Mouse (Mus musculus) mouse trophoblast stem cell (cell line): ENCODE results near the gene Atf1.

ENCODE experiments used
- in situ Hi-C, 2 experiments: fragments of 300-500 bp; cut with MseI, MboI; formaldehyde crosslinking; loops; 2 replicates in 1 of 2; 3 replicates in 1 of 2; pipeline ENCODE4 v1.15.1; 2025

Gene Atf1

DNA sequence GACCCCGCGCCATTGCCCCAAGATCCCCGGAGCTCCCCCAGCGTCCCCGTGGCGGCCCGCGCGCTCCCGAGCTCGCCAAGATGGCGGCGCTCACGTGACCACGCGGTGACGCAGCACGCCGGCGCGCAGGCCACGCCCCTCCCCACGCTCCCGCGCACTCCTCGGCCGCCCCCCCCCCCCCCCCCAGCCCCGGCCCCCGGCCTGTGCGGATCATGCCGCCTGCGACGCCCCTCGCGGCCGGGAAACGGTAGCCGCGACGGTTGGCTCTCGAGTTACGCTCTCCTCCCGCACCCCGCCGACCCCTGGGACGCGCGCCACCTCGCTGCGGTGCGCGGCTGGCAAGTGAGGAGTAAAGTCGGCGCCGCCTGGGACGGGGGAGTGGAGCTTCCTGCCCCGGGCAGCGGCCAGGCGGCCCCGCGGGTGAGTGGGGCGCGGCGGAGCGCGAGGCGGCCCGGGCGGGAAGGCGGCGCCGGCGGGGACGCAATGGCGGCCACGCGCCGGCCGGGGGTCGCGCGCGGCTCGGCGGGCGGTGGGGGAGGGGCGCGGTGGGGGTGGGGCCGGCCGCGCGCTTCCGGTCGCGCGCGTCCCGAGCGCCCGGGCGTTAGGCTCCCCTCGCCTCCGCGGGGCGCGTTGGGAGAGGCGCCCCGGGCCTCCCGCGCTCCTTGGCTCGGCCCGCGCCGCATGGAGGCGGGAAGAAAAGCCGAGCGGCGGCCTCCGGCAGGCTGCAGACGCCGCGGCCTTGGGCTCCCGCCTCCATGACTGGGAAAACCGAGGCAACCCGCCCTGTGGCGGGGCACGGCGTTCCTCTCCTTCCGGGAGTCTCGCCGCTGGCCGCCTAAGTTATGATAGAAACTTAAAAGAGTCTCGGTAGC is at the start of gene Atf1:
Gene Atf1, plus strand, starts transcription at position 157 of the 872 bp plus-strand sequence.
- in situ Hi-C loops = no loop called here

DNA sequence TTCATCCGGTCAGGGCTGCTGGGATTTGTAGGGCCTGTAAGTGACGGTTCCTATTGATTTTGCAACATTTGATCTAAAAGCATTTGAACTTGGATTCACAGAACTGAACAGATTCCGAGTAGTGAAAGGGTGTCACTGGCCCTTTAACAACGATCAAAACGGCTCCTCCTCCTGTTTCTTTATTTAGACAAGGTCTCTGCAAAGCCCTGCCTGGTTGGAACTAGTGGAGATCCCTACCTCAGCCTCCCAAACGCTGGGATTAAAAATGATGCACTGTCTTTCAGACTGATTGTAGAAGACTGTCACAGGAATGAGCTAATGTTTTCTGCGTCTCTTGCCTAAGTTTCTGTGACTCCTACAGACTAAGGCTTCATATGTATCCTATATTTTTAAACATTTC is 49.1 kb upstream of the Atf1 start:
- in situ Hi-C loops = no loop called here

DNA sequence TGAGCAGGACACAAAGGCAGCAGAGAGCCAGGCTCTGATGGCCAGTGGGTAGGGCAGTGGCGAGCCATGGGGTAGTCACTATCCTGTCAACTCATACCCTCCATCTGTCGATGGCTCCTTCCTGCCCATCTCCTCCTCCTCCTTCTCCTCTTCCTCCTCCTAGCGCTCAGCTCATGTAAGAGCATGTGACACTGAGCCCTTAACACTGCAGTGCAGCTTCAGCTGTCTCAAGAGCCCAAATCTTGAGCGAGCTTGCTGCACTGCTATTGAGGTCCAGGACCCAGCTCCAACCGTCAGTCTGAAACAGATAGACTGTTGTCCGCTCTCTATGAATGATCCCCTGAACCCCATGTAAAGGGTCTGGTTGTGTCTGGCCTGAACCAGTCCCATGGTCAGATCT is 47.9 kb upstream of the Atf1 start:
- in situ Hi-C loops = no loop called here

DNA sequence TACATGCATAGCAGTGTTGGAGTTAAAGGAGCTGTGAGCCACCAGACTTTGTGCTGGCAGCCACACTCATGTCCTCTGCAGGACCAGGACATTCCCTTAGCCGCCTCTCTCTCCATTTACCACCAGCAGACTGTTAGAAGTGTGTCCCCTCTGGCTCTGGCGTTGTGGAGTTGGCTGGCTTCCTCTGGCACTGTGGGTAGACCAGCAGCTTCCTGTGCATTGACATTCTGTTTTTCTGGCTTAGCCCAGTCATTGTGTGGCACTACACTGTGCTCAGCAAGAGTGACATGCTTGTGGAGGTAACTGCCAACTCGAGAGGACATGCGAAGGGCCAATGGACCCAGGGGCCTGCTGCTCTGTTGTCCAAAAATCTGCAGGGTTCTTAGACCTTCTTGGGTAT is 47.4 kb upstream of the Atf1 start:
- in situ Hi-C loops = no loop called here

DNA sequence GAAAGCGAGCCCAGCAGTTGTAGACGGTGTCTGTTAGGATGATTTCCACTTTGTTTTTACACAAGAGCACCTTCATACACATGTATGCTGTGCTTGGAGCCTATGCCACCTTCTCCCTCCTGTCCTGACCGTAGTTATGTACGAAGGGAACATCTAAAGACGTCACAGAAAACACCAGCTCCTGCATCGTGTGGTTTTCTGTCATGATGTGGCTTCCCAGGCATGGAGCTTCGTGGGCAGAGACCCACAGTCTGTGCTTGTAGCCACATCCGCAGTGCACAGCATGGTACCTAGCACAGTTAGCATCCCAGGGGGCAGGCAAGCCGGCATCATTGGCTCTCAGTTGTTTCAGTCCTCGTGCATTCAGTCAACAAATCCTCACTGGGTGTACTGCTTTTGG is 45.8 kb upstream of the Atf1 start:
- in situ Hi-C loops = no loop called here

DNA sequence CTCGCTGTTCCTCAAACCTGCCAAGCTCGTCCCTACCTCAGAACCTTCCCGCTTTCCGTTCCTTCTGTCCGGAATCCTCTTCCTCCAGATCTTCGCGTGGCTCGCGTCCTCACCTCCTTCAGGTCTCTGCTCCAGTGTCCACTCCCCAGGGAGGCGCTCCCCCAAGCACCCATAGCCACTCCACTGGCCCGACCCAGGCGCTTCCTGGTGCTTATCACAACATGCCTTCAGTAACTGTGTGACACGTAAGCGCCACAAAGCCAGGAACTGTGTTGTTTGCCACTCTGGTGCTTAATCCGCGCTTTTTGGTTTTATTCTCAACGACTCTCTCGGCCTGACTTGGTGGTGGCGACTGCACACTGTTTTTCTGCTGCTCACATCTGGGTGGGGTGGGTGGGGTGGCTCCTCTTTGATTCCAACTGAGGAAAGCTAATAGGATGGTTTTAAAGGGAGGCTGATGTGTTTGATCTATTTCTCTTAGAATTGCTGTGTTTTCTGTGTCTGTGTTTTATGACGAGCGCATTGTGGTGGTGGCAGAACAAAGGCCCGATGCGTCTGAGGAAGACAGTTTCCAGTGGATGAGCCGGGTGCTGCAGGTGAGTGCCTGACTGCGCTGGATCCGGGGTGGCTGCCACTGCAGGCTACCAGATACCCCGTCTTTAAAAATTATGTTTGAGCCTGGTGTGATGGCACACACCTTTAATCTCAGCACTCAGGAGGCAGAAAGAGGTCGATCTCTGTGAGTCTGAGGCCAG is 44.9 kb upstream of the Atf1 start:
- in situ Hi-C loops = no loop called here

DNA sequence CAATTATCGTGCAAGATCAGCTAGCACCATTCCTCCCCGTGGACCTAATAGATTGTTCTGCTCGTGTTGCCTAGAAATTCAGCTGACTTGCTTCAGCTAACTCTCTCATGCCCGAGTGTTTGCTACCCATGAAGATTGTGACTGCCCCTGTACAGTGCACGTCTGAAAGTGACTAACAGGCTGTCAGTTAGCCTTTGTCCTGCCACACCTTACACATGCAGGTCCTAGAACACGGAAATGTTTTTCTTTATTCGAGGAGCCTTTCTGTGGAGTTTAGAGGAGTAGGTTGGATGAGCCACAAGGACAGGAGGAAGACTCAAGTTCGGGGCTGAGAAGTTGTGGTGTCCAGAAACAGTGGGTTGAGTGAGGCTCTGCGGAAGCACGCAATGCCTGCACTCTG is 44.1 kb upstream of the Atf1 start:
- in situ Hi-C loops = no loop called here

DNA sequence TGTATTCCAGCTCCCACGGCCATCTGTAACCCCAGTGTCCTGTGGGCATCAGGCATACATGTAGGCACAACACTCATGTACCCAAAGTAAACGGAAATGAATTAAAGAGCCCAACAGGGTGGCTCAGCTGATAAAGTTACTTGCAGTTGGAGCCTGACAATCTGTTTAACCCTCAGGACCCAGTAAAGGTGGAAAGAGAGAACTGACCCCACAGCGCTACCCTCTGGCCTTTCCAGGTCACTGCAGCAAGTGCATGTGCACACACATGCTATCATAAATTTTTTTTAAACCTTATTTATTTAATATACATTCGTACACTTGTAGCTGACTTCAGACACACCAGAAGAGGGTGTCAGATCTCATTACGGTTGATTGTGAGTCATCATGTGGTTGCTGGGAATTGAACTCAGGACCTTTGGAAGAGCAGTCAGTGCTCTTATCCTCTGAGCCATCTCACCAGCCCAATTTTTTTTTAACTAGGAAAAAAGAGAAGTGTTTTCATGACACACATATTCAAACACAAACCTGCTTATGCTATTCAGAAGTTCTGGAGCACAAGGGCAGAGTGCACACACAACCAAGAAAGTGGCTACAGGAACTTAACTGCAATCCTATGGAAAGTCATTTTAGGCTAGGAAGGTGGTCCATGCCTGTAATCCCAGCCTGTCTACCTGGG is 42.7 kb upstream of the Atf1 start:
- in situ Hi-C loops = no loop called here

DNA sequence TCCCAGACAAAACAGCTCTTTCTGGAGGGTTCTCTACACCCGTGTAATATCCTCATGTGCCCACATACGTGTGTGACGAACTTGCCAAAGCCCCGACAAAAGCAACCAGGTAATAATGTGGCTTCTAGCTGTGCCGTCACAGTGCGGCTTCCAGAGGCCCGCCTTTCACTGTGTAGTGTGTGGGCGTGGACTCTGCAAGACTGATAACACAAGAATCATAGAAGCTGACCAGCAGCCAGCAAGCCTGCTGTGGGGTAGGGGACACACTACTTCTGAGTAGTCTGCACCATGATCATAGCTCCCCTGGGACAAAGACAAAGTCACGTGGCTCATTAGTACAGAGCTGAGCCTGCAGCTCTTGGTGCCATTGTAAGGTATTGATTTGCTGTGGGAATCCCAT is 41.4 kb upstream of the Atf1 start:
- in situ Hi-C loops = no loop called here

DNA sequence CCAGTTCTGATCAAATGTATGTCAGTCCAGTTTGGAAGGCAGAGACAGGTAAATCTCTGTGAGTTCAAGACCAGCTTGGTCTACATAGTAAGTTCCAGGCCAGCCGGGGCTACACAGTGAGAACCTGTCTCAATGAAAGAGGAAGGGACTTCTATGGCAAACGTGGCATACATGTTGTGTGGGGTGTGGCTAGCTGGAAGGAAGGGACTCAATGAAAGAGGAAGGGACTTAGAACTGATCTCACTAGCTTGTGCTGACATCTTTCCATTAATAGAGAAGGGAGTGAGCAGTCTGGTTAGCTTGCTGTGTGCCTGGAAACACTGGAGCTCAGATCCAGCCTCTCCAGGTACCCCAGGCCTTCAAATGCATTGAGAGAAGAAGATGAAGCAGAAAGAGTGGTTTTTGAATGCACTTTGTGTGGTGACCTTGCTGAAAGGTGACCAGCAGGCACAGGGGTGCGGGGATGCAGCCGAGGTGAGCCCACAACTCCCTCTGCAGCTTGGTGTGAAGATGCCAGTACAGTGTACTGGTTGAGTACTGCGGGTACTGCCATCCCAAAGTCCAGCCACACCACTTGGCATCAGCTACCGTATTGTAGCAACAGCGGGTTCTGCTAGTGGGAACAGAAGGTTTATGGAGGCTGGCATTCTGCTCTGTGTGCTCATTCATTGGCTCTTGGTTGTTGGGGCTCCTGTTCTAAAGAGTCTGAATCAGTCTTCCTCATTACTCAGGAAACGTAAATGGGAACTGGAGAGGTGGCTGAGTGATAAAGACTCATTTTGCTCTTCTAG is 40.5 kb upstream of the Atf1 start:
- in situ Hi-C loops = no loop called here

DNA sequence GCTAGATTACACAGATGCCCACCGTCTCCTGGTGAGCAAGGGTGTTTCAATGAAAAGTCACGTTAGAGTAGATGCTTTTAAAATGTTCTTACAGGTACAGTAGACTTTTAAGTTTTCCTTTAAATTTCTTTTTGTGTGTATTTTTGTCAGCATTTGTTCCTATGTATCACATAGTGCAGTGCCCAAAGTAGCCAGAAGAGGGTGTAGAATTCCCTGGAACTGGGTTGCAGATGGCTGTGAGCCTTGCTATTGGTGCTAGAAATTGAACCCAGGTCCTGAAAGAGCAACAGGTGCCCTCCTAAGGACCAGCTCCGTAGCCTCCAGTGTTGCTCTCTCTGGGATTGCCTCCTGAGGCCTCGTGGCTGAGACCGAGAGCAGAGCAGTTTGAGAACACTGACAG is 39.1 kb upstream of the Atf1 start:
- in situ Hi-C loops = no loop called here

DNA sequence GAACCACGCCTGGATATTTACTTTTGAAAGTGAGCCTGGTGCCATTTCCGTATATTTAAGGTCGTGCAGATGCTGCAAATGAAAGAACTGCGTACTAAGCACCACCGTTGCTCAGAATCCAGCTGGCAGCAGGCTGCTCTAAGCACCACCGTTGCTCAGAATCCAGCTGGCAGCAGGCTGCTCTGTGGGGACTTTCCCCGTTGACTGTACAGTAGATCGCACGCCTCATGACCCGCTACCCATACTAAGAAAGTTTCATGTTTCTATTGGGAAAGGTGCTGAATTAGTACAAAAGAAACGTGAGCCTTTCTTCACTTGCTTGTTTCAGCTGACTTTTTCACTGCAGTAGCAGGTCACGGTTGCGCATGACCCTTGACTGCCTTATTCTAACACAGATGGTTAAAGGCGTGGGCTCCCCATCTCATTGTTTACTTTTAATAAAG is 38.6 kb upstream of the Atf1 start:
- in situ Hi-C loops = no loop called here

DNA sequence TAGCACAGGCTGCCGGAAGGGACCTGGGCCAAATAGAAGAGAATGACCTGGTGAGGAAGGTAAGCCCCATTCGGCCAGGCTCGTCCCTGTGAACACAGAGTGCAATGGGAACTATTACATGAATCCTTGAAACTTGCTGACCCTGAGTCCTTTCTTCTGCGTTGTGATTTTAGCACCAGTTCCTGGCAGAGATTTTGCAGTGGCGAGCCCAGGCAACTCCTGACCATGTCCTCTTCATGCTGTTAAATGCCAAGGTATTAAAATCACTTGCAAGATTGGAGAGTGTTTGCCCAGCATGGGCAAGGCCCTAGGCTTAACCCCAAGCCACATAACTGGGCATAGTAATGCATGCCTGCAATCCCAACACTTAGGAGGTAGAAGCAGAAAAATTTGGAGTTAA is 37.5 kb upstream of the Atf1 start:
- in situ Hi-C loops = no loop called here

DNA sequence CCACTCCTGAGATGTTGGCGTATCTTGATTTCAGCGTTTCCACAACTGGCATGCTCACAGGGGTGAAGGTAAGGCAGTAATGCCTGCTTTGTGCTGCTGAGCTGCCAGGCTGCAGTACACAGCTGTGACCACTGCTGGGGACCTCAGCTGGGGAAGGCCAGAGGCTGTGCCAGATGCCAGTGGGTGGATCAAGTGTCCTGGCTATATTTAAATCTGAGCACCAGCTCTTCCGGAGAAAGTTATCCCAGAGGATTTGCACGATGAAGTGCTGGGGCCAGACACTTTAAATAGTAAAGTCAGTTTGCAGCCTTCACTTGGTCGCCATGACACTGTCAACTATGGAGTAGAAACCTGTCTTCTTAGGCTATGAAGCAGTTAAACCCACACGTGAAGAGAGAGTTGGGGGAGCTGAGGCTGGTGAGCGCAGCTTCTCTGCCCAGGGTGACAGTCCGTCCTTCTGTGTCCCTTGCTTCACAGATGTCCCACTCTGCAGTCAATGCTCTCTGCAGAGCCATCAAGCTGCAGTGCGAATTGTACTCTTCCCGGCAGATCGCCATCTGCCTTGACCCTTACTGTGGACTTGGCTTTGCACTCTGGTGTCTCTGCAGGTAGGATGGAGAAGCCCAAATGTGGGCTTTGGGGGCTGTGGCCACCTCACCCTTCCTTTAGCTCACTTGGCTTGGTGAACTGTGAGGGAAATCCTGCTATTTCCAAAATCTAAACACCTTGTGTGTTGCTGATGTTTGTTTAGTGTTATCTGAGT is 28.5 kb upstream of the Atf1 start:
- in situ Hi-C loops = no loop called here

DNA sequence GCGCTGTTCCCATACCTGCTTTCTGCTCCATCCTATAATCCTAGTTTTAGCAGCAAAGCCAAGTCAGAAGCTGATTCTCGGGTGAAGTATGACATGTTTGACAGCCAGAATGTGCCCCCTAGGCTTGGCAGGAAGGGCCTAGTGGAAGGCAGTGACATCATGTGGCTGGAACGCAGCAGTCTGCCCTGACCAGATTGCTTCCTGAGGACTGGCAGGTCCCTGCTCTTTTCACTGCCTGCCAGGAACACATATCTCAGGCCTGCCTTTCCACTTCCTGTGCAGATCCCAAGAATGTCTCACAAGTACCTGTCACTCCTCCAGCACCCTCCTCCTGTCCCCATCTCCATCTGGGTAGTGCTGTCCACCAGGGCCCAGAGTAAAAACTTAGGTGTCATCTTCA is 27.8 kb upstream of the Atf1 start:
- in situ Hi-C loops = no loop called here

DNA sequence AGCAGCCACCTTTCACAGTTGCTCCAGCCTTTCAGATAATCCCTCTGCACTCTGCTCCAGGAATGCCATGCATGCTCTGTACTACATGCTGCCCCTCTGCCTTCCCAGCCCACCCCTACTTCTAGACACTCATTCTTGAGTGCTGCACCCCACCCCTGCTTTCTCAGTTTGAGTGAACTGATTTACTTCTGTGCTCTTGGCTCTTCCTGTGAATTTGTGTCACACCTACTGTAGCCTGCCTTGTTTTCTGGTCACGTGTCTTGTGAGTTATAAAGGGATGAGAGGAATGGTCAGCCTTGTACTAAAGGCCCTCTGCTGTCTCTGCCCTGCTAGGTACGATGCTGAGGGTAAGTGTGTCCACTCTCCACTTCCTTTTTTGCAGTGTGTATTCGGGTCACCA is 25.8 kb upstream of the Atf1 start:
- in situ Hi-C loops = no loop called here

DNA sequence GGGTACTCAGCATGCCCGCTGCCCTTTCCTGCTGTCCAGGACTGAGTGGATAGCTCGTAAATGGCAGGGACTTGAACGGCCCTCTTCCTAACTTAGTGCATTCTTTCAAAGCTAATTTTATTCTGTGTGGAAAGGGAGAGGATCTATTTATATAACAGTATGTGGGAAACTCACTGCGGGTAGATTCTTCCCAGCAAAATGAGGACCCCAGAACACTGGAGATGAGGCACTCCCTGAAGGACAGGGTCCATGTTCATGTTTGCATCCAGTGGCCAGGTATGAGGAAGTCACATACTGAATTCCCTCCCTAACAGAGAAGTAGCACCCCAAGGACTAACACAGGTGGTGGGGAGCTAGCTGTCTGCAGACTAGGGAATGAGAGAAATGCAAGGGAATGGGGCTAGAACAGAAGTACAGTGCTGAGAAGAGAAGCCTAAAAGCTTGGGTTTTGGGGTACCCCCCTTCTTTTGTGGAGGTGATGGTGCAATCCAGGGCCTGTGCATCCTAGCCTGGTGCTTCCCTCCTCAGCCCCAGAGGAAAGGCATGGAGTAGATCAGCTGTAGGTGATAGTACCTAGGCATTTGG is 25.1 kb upstream of the Atf1 start:
- in situ Hi-C loops = no loop called here

DNA sequence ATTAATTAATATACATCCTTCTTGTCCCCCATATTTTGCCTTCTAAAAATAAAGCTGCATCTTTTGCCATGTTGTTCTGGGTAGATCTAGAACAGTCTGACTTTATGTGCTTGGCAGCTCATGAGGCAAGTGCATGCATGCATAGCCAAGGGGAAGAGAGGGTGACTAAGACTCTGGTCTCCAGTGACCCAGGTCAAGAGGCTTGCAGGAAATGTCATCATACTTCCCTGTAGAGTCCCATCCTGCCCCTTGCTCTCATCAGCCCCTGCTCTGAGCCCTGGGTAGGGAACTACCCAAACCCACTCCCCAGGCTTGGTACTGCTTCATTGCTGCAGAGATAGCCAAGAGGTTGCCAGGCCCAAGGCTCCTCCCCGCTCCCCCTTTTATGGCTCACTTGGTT is 23.0 kb upstream of the Atf1 start:
- in situ Hi-C loops = no loop called here

DNA sequence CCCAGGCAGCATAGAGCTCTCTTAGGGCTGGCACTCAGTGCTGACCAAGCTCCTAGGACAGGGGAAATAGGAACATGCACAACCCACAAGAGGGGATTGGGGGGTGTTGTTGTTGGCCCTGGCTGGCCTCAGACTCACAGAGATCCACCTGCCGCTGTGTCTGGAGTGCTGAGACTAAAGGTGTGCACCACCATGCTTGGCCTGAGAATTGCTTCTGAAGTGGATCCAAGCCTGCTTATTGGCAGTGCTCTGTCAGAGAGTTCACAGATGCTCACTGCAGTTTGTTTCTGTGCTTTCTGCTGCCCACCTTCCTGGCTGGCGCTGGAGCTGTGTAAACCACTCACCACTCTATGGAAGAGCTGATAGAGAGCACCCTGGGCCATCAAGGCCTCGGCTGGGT is 17.6 kb upstream of the Atf1 start:
- in situ Hi-C loops = no loop called here

DNA sequence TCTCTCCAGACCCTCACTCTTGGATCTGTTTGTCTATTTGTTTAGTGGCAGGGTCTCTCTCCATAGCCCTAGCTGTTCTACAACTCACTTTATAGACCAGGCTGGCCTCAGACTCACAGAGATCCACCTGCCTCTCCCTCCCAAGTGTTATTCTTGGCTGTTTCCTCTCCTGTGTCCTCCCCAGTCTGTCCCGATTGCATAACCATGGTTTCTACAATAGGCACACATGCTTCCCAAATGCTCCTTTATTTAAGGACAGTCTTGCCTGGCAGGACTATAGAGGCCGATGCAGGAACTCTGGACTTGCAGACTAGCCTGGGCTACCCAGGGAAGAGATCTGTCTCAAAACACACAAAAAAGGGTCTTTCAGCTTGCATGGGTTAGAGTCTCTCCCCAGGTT is 14.3 kb upstream of the Atf1 start:
- in situ Hi-C loops = no loop called here

DNA sequence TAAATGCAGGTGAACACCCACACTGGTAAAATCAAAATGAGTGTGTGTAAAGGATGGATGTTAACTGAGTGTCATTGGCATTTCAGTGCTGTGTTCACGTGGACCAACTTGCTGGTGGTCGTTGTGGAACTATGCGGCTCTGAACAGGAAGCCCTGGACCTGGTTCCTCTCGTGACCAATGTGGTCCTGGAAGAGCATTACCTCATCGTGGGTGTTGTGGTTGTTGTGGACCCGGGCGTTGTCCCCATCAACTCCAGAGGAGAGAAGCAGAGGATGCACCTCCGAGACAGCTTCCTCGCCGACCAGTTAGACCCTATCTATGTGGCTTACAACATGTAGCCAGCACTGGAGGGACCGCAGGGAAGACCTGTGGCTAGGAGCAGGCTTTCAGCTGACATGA is 12.5 kb upstream of the Atf1 start:
- in situ Hi-C loops = no loop called here
